Mouse (Mus musculus) left cerebral cortex, adult 6 months (tissue): ENCODE data around the gene Taar2. TPM values are rescaled to one million over a fixed set of nuclear protein-coding genes. Genes with fewer than 3 reads are reported as not detected.

ENCODE experiments used
- long read RNA-seq, 2 experiments: library from polyadenylated mRNA; unstranded; transcript quantifications; one replicate each; pipeline ENCODE4 v2.0.0; 2019 to 2020
- polyA plus RNA-seq: library from polyadenylated mRNA; unstranded; fragments of <200 nt; fragmentation: Nextera tagmentation; gene quantifications from 2 replicates; pipeline ENCODE4 v1.2.3, GENCODE M21; 2021

Taar2 gene
- polyA plus RNA-seq = not detected in 2 replicates
- long read RNA-seq, experiment 1 = 0 reads
- long read RNA-seq, experiment 2 = 0 reads

DNA sequence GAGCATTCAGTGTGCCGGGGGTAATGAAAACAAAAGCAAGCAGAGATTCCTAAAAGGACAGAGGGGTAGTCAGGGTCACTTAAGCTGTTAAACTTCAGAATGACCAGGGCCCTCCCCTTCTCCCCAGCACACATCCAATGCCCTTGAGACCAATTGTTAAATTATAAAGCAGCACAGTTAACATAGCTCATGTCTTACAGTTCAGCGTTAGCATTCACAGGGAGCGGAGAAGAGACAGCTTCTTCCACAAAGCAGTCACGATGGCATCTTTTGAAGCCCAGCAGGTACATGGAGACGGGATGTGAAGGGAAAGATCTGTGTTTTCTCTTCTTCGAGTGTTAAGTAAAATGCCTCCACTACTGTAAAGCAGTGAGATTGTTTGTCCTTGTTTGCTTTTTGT is at the start of gene Taar2:
Gene Taar2, plus strand, starts transcription at position 261 of the 400 bp plus-strand sequence.

DNA sequence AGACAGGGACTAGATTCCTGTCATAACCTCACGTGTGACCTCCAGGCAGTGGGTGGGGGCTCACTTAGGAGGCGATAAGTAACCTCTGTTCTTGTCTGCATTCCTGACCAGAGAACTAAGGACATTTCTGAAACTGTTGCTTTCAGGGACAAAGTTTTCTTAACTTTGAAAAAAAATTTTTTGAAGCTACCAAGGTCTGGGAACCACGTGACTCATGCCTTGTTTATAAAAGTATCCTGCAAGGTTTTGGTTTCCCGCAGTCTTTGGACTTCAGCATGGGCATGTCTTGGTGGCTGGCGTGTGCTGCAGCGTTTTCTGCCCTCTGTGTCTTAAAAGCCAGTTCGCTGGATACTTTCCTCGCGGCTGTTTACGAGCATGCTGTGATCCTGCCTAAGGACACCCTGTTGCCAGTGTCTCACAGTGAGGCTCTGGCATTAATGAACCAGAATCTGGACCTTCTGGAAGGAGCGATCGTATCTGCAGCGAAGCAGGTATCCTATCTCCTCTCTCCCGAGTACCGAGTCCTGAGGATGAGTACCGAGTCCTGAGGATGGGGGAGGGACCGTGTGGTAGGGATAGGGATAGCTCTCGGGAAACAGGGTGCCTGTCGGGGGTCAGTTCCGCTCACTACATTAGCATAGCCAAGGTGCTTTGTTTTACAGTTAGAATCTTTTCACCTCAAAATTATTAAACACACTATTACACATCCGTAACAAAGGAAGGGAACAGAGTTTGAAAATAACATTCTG is 43.6 kb upstream of the Taar2 start, which contains the start of gene Vnn1:
Gene Vnn1, plus strand, starts transcription at position 88 of the 749 bp plus-strand sequence.

DNA sequence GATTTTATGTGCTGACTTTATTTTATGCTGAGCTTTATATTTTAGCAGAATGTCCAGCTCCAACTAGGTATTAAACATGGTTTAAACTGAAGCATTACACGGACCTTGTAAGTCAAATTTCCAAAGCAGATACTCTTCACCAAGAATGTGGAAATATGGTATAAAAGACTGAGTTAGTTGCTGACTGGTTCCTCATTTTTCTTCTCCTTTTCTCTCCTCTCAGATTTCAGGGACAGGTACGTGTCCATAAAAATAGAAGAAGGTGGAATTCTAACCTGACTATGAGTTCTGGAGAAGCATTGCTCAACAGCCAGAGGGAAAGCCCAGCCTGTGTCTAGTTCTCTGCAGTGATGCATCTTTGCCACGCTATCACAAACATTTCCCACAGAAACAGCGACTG is 18.3 kb upstream of the Taar2 start, which contains the start of gene Taar1:
Gene Taar1, plus strand, starts transcription at position 301 of the 400 bp plus-strand sequence.

DNA sequence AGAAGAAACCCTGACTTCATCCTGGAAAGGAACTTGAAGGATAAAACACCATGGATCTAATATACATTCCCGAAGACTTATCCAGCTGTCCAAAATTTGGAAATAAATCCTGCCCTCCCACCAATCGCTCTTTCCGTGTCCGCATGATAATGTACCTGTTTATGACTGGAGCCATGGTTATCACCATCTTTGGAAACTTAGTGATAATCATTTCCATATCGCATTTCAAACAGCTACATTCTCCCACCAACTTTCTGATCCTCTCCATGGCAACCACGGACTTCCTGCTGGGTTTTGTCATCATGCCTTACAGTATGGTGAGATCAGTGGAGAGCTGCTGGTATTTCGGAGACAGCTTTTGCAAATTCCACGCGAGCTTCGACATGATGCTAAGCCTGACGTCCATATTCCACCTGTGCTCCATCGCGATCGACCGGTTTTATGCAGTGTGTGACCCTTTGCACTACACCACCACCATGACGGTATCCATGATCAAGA is 11.2 kb downstream of the Taar2 start, which contains the start of gene Taar3:
Gene Taar3, plus strand, starts transcription at position 51 of the 498 bp plus-strand sequence.

DNA sequence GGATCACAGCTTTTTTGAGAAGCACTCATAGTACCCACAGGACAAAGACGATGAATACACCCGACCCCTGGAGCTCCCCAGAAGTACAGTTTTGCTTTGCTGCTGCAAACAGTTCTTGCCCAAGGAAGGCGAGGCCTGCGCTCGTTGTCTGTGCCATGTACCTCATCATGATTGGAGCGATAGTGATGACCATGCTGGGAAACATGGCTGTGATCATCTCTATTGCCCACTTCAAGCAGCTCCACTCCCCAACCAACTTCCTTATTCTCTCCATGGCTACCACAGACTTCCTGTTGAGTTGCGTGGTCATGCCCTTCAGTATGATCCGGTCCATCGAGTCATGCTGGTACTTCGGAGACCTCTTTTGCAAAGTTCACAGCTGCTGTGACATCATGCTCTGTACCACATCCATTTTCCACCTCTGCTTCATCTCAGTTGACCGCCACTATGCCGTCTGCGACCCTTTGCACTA is 22.1 kb downstream of the Taar2 start, which contains the start of gene Taar4:
Gene Taar4, plus strand, starts transcription at position 51 of the 472 bp plus-strand sequence.

DNA sequence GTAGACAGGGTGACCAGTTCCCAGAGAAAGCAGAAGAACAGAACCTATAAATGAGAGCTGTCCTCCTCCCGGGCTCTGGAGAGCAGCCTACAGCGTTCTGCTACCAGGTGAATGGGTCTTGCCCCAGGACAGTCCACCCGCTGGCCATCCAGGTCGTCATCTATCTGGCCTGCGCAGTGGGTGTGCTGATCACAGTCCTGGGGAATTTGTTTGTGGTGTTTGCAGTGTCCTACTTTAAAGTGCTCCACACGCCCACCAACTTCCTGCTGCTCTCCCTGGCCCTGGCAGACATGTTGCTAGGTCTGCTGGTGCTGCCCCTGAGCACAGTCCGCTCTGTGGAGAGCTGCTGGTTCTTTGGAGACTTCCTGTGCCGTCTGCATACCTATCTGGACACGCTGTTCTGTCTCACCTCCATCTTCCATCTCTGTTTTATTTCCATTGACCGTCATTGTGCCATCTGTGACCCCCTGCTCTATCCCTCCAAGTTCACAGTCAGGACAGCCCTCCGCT is 32.3 kb downstream of the Taar2 start, which contains the start of gene Taar5:
Gene Taar5, plus strand, starts transcription at position 51 of the 510 bp plus-strand sequence.

DNA sequence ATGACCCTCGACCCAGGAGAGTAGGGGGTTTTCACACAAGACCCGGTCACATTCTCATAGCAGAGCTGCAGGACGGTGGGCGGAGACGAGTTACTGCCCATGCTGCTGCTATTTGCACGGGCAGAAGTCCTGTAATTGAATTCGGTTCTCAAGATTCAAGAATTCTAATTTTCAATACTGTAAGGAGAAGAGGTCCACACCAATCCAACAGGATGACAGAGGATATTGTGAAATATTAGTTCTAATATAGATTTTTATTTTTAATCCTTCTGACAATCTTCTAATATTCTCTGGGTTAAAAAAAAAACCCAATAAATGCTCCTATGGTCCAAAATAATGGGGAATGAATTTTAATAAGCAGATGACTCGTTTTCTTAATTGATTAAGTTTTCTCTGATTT is 47.2 kb downstream of the Taar2 start, which contains the start of gene Taar6:
Gene Taar6, minus strand, starts transcription at position 101 of the 400 bp plus-strand sequence.

Other genes starting within 250 kb of the Taar2 start
- 850 and 1,172 TPM in 2 replicates for gene Rps12, start 151.3 kb upstream of the Taar2 start, polyA plus RNA-seq
- gene Slc18b1, start 141.6 kb upstream of the Taar2 start, polyA plus RNA-seq = 11.2 and 14.0 TPM in 2 replicates
- not detected in 2 replicates for gene Vnn3, start 87.1 kb upstream of the Taar2 start, polyA plus RNA-seq
- gene Vnn1, start 43.9 kb upstream of the Taar2 start, polyA plus RNA-seq = 0.30 and 0.70 TPM in 2 replicates
- not detected in 2 replicates for gene Taar1, start 18.2 kb upstream of the Taar2 start, polyA plus RNA-seq
- not detected in 2 replicates for gene Taar3, start 11.0 kb downstream of the Taar2 start, polyA plus RNA-seq
- not detected in 2 replicates for gene Taar4, start 21.9 kb downstream of the Taar2 start, polyA plus RNA-seq
- gene Taar5, start 32.1 kb downstream of the Taar2 start, polyA plus RNA-seq = not detected in 2 replicates
- gene Taar6, start 47.1 kb downstream of the Taar2 start, polyA plus RNA-seq = not detected in 2 replicates
- not detected in 2 replicates for gene Taar7a, start 54.9 kb downstream of the Taar2 start, polyA plus RNA-seq
- not detected in 2 replicates for gene Taar7b, start 61.4 kb downstream of the Taar2 start, polyA plus RNA-seq
- not detected in 2 replicates for gene Taar7d, start 88.7 kb downstream of the Taar2 start, polyA plus RNA-seq
- gene Taar7e, start 99.0 kb downstream of the Taar2 start, polyA plus RNA-seq = not detected in 2 replicates
- not detected in 2 replicates for gene Taar7f, start 110.9 kb downstream of the Taar2 start, polyA plus RNA-seq
- gene Taar8a, start 137.9 kb downstream of the Taar2 start, polyA plus RNA-seq = not detected in 2 replicates
- not detected in 2 replicates for gene Taar8b, start 153.7 kb downstream of the Taar2 start, polyA plus RNA-seq
- not detected in 2 replicates for gene Taar8c, start 163.3 kb downstream of the Taar2 start, polyA plus RNA-seq
- gene Taar9, start 171.0 kb downstream of the Taar2 start, polyA plus RNA-seq = not detected in 2 replicates
- gene Stx7, start 210.7 kb downstream of the Taar2 start, polyA plus RNA-seq = 155 and 242 TPM in 2 replicates